Mouse (Mus musculus) cortical plate, adult 2 months (tissue): Measurements from ENCODE around the gene Pdcd5.

Experiments
- CTCF ChIP-seq: fragments of 200-500 bp; IDR thresholded peaks from 2 replicates; pipeline ENCODE4 v1.5.1; 2011; ENCODE audit warnings: mild to moderate bottlenecking, control low read depth, low read length; ENCODE audit not compliant: insufficient read depth; ENCODE audit errors: extremely low read depth
- POLR2A ChIP-seq: fragments of 200-500 bp; IDR thresholded peaks from 2 replicates; pipeline ENCODE4 v1.6.1; 2011; ENCODE audit warnings: mild to moderate bottlenecking, low read length, control low read depth; ENCODE audit not compliant: insufficient read depth; ENCODE audit errors: extremely low read depth

- TF ChIP-seq CTCF: no peak
- TF ChIP-seq POLR2A: no peak
These were observed 53.0 kb downstream of the Pdcd5 start for GRCm38 (mm10) chr7:35594311-35594710.
